Mouse (Mus musculus) brain, embryonic 14.5 days (tissue): ENCODE data around the gene Tsacc.

Experiments used
- CTCF ChIP-seq: fragments of 200-500 bp; IDR thresholded peaks from 2 replicates; pipeline ENCODE4 v1.5.1; 2012; ENCODE audit warnings: inconsistent platforms, mild to moderate bottlenecking, moderate library complexity, borderline replicate concordance; ENCODE audit not compliant: insufficient read depth, insufficient read length; ENCODE audit errors: extremely low read depth
- POLR2A ChIP-seq: fragments of 200-500 bp; IDR thresholded peaks from 2 replicates; pipeline ENCODE4 v1.6.1; 2012; ENCODE audit warnings: mild to moderate bottlenecking, inconsistent platforms, borderline replicate concordance; ENCODE audit not compliant: poor library complexity, insufficient read depth, insufficient read length, severe bottlenecking; ENCODE audit errors: extremely low read depth

DNA sequence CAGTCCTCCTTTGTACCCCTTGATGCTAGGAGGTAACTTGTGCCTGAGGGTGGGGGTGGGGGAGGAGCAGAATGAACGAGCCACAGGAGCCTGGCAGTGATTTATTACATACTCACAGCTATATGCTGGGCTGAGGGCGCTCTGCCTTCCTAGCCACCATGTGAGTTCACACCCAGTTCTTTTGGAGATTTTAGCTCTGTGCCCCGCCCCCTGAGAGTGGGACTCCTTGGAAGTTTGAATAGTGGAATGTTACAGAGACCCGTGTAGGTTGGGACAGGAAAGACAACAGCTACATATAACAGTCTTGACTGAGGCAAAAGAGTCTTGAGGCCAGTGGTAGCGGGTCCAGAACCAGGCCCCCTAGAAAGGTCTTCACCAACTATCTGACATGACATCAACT is 32.2 kb upstream of the Tsacc start:
- TF ChIP-seq CTCF (no peak), POLR2A (no peak)
